Mouse (Mus musculus): Measurements from ENCODE around the gene CK137956. TPM values are rescaled to one million over a fixed set of nuclear protein-coding genes. Genes with fewer than 3 reads are reported as not detected.

CK137956 gene
- polyA plus RNA-seq, 1 experiment from 2014 or later = not detected

DNA sequence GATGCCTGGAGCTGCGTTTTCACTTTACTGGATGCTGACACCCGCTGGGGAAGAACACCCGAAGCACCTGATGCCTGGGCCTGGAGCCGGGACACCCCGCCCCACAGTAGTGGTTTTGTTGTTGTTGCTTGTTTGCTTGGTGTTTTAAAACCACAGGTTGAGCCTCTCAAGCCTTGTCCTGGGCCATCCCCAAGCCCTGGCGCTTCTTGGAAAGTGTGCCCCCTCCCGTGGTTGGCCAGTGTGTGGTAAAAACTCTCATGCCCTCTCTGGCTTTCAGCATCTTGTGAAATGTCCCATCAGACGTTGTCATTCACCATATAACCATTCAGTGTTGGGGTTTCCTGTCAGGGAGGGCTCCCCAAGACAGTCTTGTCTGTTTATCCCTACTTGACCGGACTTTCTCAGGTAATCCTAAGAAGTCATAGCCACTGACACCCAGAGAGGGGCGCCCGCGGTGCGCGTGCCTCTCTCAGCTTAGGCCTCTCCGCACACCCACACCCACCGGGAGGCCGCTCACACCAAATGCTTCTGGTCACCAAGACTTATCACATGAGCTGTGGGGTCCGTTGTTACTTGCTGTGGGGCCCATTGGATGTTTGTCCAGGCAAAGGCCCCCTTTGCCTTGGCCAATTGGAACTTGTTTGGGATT is 18.7 kb upstream of the CK137956 start:
- WGBS = 13% methylated on average over 18 of the region's 18 CpGs
- Histone ChIP-seq H3K4me2 (replicated peaks; ENCODE audit: low read depth) (no peak overlapping the region), H3K4me3 (ENCODE audit: low read depth, low read length) (no peak overlapping the region), H3K9ac (ENCODE audit: low read length) (no peak overlapping the region), H3K9me3 (ENCODE audit: control insufficient read depth, low read length) (no peaks in the 10 kb centered on the region), H3K27ac (replicated peaks) (no peak overlapping the region), H3K36me3 (ENCODE audit: control insufficient read depth, insufficient read depth, low read length) (no peaks in the 10 kb centered on the region), H3K4me1 (replicated peaks; ENCODE audit: control insufficient read depth, insufficient read depth) (no peaks in the 10 kb centered on the region), H3K27me3 (ENCODE audit: control insufficient read depth, insufficient read depth, low read length) (peaks cover 7% of the 10 kb centered on the region; the same call in 1 of the 2 replicates)
- TF ChIP-seq EP300 (optimal IDR thresholded peaks at IDR 0.05) (no peak), CTCF (IDR thresholded peaks at IDR 0.05; ENCODE audit: low read depth) (peak; percentile 15; the same call in 1 of the 2 replicates)
- no peak for DNase-seq (ENCODE audit: low spot score)
- ATAC-seq (ENCODE audit: low FRiP score, low TSS enrichment) = no peak

DNA sequence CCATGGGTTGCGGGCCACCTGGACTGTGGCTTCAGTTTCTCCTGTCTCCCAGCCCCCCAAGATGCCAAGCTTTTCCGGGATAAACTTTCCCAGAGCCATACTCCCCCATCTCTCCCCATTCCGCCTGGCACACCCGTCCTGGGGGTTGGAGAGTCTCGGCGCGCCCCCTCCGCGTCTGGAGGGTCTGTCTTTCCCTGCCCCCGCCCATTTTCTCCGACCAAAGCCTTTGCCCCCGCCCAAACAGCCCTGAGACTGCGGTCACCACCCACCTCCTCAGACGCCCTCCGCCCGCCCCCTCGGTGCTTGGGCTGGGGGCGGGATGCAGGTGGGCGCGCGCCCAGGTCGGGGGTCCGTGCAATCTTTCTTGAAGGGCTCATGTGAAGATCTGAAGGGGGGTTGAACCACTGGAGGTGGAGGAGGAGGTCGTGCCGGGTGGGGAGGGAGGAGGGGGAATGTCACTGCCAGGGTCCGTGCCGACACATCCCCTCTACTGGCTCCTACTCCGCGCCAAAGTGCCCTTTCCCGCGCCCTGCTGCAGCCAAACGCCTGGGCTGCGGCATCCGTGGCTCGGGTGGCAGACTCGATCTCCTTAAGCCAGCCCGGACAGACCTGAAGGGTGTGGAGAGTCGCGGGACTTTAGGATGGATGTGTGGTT is 17.9 kb upstream of the CK137956 start:
- H3K27ac ChIP-seq (replicated peaks) = no peak overlapping the region
- no peak overlapping the region for H3K9ac ChIP-seq (ENCODE audit: low read length)
- no peak for TF ChIP-seq EP300 (optimal IDR thresholded peaks at IDR 0.05)
- no peak for TF ChIP-seq CTCF (IDR thresholded peaks at IDR 0.05; ENCODE audit: low read depth)
- H3K36me3 ChIP-seq (ENCODE audit: control insufficient read depth, insufficient read depth, low read length) = no peaks in the 10 kb centered on the region
- DNase-seq (ENCODE audit: low spot score) (no peak), ATAC-seq (ENCODE audit: low FRiP score, low TSS enrichment) (no peak)
- peak overlapping the region; percentile 37 for H3K4me2 ChIP-seq (replicated peaks; ENCODE audit: low read depth)
- 1% methylated on average over 39 of the region's 39 CpGs for WGBS
- no peaks in the 10 kb centered on the region for H3K4me1 ChIP-seq (replicated peaks; ENCODE audit: control insufficient read depth, insufficient read depth)
- peak overlapping the region; percentile 19; the same call in 1 of the 2 replicates for H3K4me3 ChIP-seq (ENCODE audit: low read depth, low read length)
- peaks cover 7% of the 10 kb centered on the region; the same call in 1 of the 2 replicates for H3K27me3 ChIP-seq (ENCODE audit: control insufficient read depth, insufficient read depth, low read length)
- H3K9me3 ChIP-seq (ENCODE audit: control insufficient read depth, low read length) = no peaks in the 10 kb centered on the region

DNA sequence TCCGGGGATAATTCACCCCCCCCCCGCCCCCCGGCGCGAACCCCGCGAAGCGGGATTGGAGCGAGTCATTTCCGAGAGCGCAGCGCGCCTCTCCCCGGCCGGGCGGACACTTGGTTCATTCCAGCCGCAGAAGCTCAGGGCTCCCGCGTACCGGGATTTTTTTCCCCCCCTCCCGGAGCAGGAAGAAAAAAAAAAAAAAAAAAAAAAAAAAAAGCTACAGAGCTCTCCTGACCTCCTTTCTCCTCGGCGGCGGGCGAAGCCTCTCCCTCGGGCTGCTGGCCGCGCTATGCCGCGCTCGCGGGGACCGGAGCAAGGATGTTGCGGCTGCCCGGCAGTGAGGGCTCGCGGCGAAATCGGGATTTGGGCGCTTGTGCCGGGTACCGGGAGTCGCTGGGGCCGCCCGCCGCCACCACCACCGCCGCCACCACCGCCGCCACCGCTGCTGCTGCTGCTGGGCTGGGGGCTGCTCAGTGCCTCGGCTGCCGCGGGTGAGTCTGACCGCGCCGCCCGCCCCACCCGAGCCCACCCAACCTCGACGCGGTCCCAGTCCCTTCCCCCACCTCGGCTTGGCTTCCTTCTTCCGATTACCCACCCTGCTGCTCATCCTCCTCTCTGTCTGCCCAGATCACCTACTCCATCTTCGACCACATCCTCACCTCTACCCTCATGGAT is 17.2 kb upstream of the CK137956 start, which contains the start of gene Csmd2:
TSS of gene Csmd2 (plus strand) at position 74 of the 672 bp plus-strand sequence.
- Histone ChIP-seq H3K27me3 (ENCODE audit: control insufficient read depth, insufficient read depth, low read length) (peaks cover 7% of the 10 kb centered on the region; the same call in 1 of the 2 replicates), H3K4me1 (replicated peaks; ENCODE audit: control insufficient read depth, insufficient read depth) (no peaks in the 10 kb centered on the region), H3K36me3 (ENCODE audit: control insufficient read depth, insufficient read depth, low read length) (no peaks in the 10 kb centered on the region), H3K9ac (ENCODE audit: low read length) (no peak within 1 kb of the TSS), H3K4me3 (ENCODE audit: low read depth, low read length) (peak within 1 kb of the TSS; percentile 19), H3K4me2 (replicated peaks; ENCODE audit: low read depth) (peak within 1 kb of the TSS; percentile 37), H3K27ac (replicated peaks) (no peak within 1 kb of the TSS), H3K9me3 (ENCODE audit: control insufficient read depth, low read length) (no peaks in the 10 kb centered on the region)
- TF ChIP-seq EP300 (optimal IDR thresholded peaks at IDR 0.05) (no peak), CTCF (IDR thresholded peaks at IDR 0.05; ENCODE audit: low read depth) (no peak)
- no peak for ATAC-seq (ENCODE audit: low FRiP score, low TSS enrichment)
- WGBS = under 1% methylated on average over 47 of the region's 65 CpGs
- DNase-seq (ENCODE audit: low spot score) = no peak

DNA sequence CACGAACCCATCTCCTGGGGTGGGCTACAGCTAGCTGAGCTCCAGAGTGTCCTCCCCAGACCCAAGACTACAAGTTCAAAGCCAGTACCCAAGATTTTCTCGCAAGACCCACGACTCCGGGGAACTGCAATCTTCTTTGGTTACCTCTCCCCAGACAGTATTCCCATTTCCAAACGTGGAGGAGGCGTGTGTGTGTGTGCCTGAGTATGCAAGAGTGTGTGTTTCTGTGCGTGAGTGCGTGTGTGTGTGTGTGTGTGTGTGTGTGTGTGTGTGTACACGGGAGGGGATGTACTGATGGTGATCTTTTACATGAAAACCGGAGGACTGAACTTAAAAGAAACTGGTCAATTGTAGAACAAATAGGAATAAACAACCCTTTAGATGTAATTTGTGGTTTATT is 16.5 kb upstream of the CK137956 start:
- Histone ChIP-seq H3K9ac (ENCODE audit: low read length) (no peak overlapping the region), H3K36me3 (ENCODE audit: control insufficient read depth, insufficient read depth, low read length) (no peaks in the 10 kb centered on the region), H3K27ac (replicated peaks) (no peak overlapping the region), H3K4me3 (ENCODE audit: low read depth, low read length) (peak overlapping the region; percentile 19), H3K4me1 (replicated peaks; ENCODE audit: control insufficient read depth, insufficient read depth) (no peaks in the 10 kb centered on the region), H3K4me2 (replicated peaks; ENCODE audit: low read depth) (0 out of 2 replicates have a peak overlapping the region, but pooled peaks have one; percentile 37), H3K27me3 (ENCODE audit: control insufficient read depth, insufficient read depth, low read length) (peaks cover 7% of the 10 kb centered on the region; the same call in 1 of the 2 replicates), H3K9me3 (ENCODE audit: control insufficient read depth, low read length) (no peaks in the 10 kb centered on the region)
- 8% methylated on average over 10 of the region's 10 CpGs for WGBS
- ATAC-seq (ENCODE audit: low FRiP score, low TSS enrichment) (no peak), DNase-seq (ENCODE audit: low spot score) (no peak)
- TF ChIP-seq CTCF (IDR thresholded peaks at IDR 0.05; ENCODE audit: low read depth) = no peak
- no peak for TF ChIP-seq EP300 (optimal IDR thresholded peaks at IDR 0.05)

- DNase-seq (ENCODE audit: low spot score) (no peak), ATAC-seq (ENCODE audit: low FRiP score, low TSS enrichment) (no peak)
- H3K27me3 ChIP-seq (ENCODE audit: control insufficient read depth, insufficient read depth, low read length) = peaks cover 7% of the 10 kb centered on the region; the same call in 1 of the 2 replicates
- H3K9me3 ChIP-seq (ENCODE audit: control insufficient read depth, low read length) = no peaks in the 10 kb centered on the region
- H3K27ac ChIP-seq (replicated peaks) = no peak overlapping the region
- no peak for TF ChIP-seq CTCF (IDR thresholded peaks at IDR 0.05; ENCODE audit: low read depth)
- TF ChIP-seq EP300 (optimal IDR thresholded peaks at IDR 0.05) = no peak
- WGBS = 4% methylated on average over 25 of the region's 25 CpGs
- no peaks in the 10 kb centered on the region for H3K4me1 ChIP-seq (replicated peaks; ENCODE audit: control insufficient read depth, insufficient read depth)
- H3K4me2 ChIP-seq (replicated peaks; ENCODE audit: low read depth) = no peak overlapping the region
- H3K4me3 ChIP-seq (ENCODE audit: low read depth, low read length) = no peak overlapping the region
- H3K9ac ChIP-seq (ENCODE audit: low read length) = no peak overlapping the region
- H3K36me3 ChIP-seq (ENCODE audit: control insufficient read depth, insufficient read depth, low read length) = no peaks in the 10 kb centered on the region
These were observed 15.8 kb upstream of the CK137956 start for GRCm38 (mm10) chr4:127986491-127987075.
